Mouse (Mus musculus) cerebellum, adult 2 months (tissue): ENCODE data around the gene Slc16a5. TPM values are rescaled to one million over a fixed set of nuclear protein-coding genes. Genes with fewer than 3 reads are reported as not detected.
A peak's percentile ranks its signal among the peaks of the same experiment; 100 is the strongest.

ENCODE experiments used
- DNase-seq, 2 experiments: peaks; one replicate each; pipeline ENCODE4 v3.0.0; 2021
- H3K27ac ChIP-seq: fragments of 200-500 bp; 2 replicates; pipeline ENCODE4 v1.5.1; 2012; ENCODE audit warnings: low read length, control low read depth, inconsistent platforms; ENCODE audit not compliant: insufficient read depth
- H3K27me3 ChIP-seq: fragments of 200-500 bp; 2 replicates; pipeline ENCODE4 v1.6.1; 2012; ENCODE audit warnings: inconsistent platforms, mild to moderate bottlenecking, low read length, moderate library complexity; ENCODE audit not compliant: control insufficient read depth, insufficient read depth
- H3K4me1 ChIP-seq: fragments of 200-500 bp; 2 replicates; pipeline ENCODE4 v1.6.1; 2011; ENCODE audit warnings: low read length; ENCODE audit not compliant: control insufficient read depth, insufficient read depth
- H3K4me3 ChIP-seq: fragments of 200-500 bp; replicated peaks from 2 replicates; pipeline ENCODE3; 2011; ENCODE audit warnings: mild to moderate bottlenecking, low read depth, low read length, control low read depth; ENCODE audit not compliant: insufficient read depth
- CTCF ChIP-seq: fragments of 200-500 bp; IDR thresholded peaks from 2 replicates; pipeline ENCODE4 v1.5.1; 2011; ENCODE audit warnings: low read depth, mild to moderate bottlenecking, control low read depth, low read length, moderate library complexity, borderline replicate concordance; ENCODE audit not compliant: insufficient read depth
- POLR2A ChIP-seq: fragments of 200-500 bp; IDR thresholded peaks from 2 replicates; pipeline ENCODE4 v1.6.1; 2011; ENCODE audit warnings: low read length, control low read depth, borderline replicate concordance; ENCODE audit not compliant: insufficient read depth
- WGBS: fragments of 180-500 bp; shearing (Covaris S2); methylation state at CpG from one replicate; pipeline ENCODE4 v1.1.7; 2018; 5-methylcytosine and 5-hydroxymethylcytosine counted together
- polyA plus RNA-seq: library from polyadenylated mRNA; depleted of rRNA; stranded (reverse); fragments of >200 nt; gene quantifications from 2 replicates; pipeline ENCODE4 v1.2.3, GENCODE M21; 2012

Slc16a5 gene
- polyA plus RNA-seq, 1 experiment, result 0.25 TPM

GRCm38 (mm10) chr11:115425671-115426070 is 36.6 kb upstream of the Slc16a5 start:
- no peak for DNase-seq
- H3K4me1 ChIP-seq, result peaks cover 23% of the 10 kb centered on the region
- no peak overlapping the region for H3K4me3 ChIP-seq
- 80% methylated on average over 6 of the region's 6 CpGs for WGBS
- H3K27ac ChIP-seq, result no peak overlapping the region
- TF ChIP-seq POLR2A, result no peak
- no peak for TF ChIP-seq CTCF
- no peaks in the 10 kb centered on the region for H3K27me3 ChIP-seq

- peak overlapping the region; percentile 39 for H3K27ac ChIP-seq
- 19% methylated on average over 20 of the region's 20 CpGs for WGBS
- TF ChIP-seq POLR2A (peak; percentile 11; the same call in 1 of the 2 replicates), CTCF (peak; percentile 75)
These were observed 34.6 kb upstream of the Slc16a5 start for GRCm38 (mm10) chr11:115427482-115428331.

DNA sequence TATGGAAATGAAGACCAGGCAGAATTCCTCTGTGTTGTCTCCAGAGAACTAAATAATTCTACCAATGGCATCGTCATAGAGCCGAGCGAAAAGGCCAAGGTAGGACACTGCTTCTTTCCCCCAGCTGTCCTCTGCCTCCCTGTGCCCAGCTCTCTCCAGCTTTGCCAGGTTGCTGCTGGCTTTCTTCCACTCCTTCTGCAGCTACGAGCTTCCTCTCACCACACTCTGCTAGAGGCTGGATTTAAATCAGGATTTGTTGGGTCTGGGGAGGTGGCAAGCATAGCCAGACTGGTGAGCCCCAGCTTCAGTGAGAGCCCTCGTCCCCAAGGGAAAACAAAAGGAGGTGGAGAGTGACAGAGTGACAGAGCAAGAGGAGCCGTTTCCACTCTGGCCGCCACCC is 33.0 kb upstream of the Slc16a5 start:
- peak; percentile 48 to 58 for DNase-seq
- Histone ChIP-seq H3K4me1 (peaks cover 23% of the 10 kb centered on the region), H3K4me3 (no peak overlapping the region), H3K27me3 (no peaks in the 10 kb centered on the region), H3K27ac (0 out of 2 replicates have a peak overlapping the region, but pooled peaks have one; percentile 15)
- WGBS, result 32% methylated on average over 7 of the region's 7 CpGs
- no peak for TF ChIP-seq POLR2A
- TF ChIP-seq CTCF, result no peak

More at GRCm38 (mm10) chr11:115427482-115428331, 34.6 kb upstream of the Slc16a5 start:
- no peaks in the 10 kb centered on the region for H3K27me3 ChIP-seq
- peaks cover 23% of the 10 kb centered on the region for H3K4me1 ChIP-seq
- DNase-seq, result peak; percentile 81 to 82
- H3K4me3 ChIP-seq, result peak overlapping the region; percentile 8

DNA sequence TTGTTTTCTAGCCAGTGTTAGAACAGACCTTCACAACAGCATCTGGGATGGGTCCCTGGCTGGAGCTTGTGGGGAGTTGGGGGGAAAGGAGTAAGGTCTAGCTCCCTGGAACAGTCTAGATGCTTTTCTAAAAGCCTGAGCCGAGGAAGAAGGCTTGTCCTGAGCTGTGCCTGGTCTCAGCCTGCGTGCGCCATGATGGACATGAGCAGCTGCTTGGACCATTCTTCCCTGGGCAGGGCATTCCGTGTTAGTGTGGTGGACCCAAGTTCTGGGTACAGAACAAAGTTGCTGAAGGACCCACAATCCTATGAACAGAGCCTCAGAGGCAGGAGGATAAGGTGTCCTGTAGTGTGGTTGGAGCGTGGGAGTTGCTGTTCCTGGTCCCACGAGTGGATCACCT is 31.7 kb upstream of the Slc16a5 start:
- Histone ChIP-seq H3K27ac (no peak overlapping the region), H3K4me3 (no peak overlapping the region), H3K27me3 (no peaks in the 10 kb centered on the region), H3K4me1 (peaks cover 23% of the 10 kb centered on the region)
- TF ChIP-seq POLR2A (no peak), CTCF (no peak)
- 91% methylated on average over 6 of the region's 6 CpGs for WGBS
- DNase-seq, result no peak

DNA sequence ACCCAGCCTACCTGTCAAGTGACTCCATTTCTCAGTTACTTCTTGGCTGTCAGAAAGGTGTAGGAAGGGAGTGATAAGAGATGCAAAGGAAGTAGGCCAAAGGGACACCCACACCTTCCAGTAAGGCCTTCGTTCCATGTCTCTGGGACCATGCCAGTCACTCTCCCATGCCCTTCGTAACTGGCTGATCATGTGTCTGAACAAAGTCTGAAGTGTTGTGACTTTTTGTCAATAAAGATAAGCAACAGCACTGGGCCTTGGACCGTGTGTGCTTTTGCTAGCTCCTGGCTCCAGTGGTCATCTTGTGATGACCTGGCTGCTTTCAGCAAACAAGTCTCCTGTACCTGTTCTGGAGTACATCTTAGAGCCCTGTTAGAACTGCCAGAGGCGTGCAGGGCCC is 29.5 kb upstream of the Slc16a5 start:
- Histone ChIP-seq H3K27me3 (no peaks in the 10 kb centered on the region), H3K4me3 (no peak overlapping the region), H3K4me1 (peaks cover 25% of the 10 kb centered on the region), H3K27ac (no peak overlapping the region)
- TF ChIP-seq POLR2A (no peak), CTCF (no peak)
- WGBS, result 68% methylated on average over 4 of the region's 4 CpGs
- no peak for DNase-seq

DNA sequence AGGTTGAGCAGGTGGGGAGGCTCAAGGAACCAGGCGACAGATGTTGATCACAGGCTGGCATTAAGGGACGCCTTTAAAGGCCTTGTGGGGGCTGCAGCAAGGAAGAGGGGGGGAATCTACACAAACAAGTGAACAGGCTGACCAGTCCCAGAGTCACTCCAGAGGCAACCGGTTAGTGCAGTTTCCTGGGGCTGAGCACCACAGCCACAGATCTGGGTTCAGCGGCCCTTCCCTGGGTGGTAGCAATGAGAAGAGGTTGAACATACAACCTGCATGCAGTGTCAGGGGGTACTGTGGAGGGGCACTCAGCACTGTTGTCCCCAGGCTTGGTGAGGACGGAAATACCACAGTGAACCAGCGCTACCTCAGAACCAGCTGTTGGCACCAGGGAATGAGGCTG is 28.9 kb upstream of the Slc16a5 start:
- TF ChIP-seq POLR2A, result no peak
- Histone ChIP-seq H3K27me3 (no peaks in the 10 kb centered on the region), H3K27ac (no peak overlapping the region), H3K4me3 (no peak overlapping the region), H3K4me1 (peaks cover 20% of the 10 kb centered on the region)
- no peak for DNase-seq
- WGBS, result 84% methylated on average over 6 of the region's 6 CpGs

GRCm38 (mm10) chr11:115435596-115436337 is 26.5 kb upstream of the Slc16a5 start:
- Histone ChIP-seq H3K4me1 (peaks cover 8% of the 10 kb centered on the region; the same call in 1 of the 2 replicates), H3K27me3 (no peaks in the 10 kb centered on the region), H3K27ac (peak overlapping the region; percentile 74), H3K4me3 (peak overlapping the region; percentile 56)
- peak; percentile 77 to 81 for DNase-seq
- 8% methylated on average over 31 of the region's 31 CpGs for WGBS
- TF ChIP-seq POLR2A (peak; percentile 39; the same call in 1 of the 2 replicates), CTCF (no peak)

- WGBS, result 85% methylated on average over 5 of the region's 5 CpGs
- TF ChIP-seq CTCF, result no peak
- no peak for TF ChIP-seq POLR2A
- Histone ChIP-seq H3K27ac (no peak overlapping the region), H3K27me3 (no peaks in the 10 kb centered on the region), H3K4me1 (peaks cover 8% of the 10 kb centered on the region; the same call in 1 of the 2 replicates), H3K4me3 (no peak overlapping the region)
- DNase-seq, result no peak
These were observed 24.6 kb upstream of the Slc16a5 start for GRCm38 (mm10) chr11:115437571-115438122.
